Mouse (Mus musculus): ENCODE measurements around the gene Ppp2ca.

GRCm38 (mm10) chr11:52099031-52099761, 715 bp downstream of the Ppp2ca start:
- TF ChIP-seq CTCF (IDR thresholded peaks at IDR 0.05; ENCODE audit: low read depth, low read length) (no peak), POLR2A (IDR thresholded peaks at IDR 0.05; ENCODE audit: insufficient read depth, low read length) (no peak), EP300 (IDR thresholded peaks at IDR 0.05; ENCODE audit: insufficient read depth, low read depth, low read length) (no peak)

Measured in ES-Bruce4 (cell line).